Mouse (Mus musculus) stomach, embryonic 16.5 days (tissue): Measurements from ENCODE around the gene Tas2r105. TPM values are rescaled to one million over a fixed set of nuclear protein-coding genes. Genes with fewer than 3 reads are reported as not detected.

Experiments used
- ATAC-seq: fragments of 200-750 bp; cut with Nextera tagmentation; 2 replicates; pipeline ENCODE4 v1.8.0; 2017; ENCODE audit warnings: moderate number of reproducible peaks, moderate TSS enrichment; ENCODE audit not compliant: insufficient read depth, low FRiP score
- H3K27ac ChIP-seq: fragments of 300-500 bp; sonication (generic); 2 replicates; pipeline ENCODE4 v1.5.1; 2014; ENCODE audit warnings: low read length
- H3K27me3 ChIP-seq: fragments of 300-500 bp; sonication (generic); 2 replicates; pipeline ENCODE4 v1.6.1; 2014; ENCODE audit warnings: low read length, control low read depth, mixed read lengths; ENCODE audit not compliant: control insufficient read depth, insufficient read depth
- H3K36me3 ChIP-seq: fragments of 300-500 bp; sonication (generic); 2 replicates; pipeline ENCODE4 v1.6.1; 2014; ENCODE audit warnings: low read length; ENCODE audit not compliant: control insufficient read depth, insufficient read depth
- H3K4me1 ChIP-seq: fragments of 300-500 bp; sonication (generic); 2 replicates; pipeline ENCODE4 v1.6.1; 2014; ENCODE audit warnings: low read length, control low read depth, mixed read lengths; ENCODE audit not compliant: control insufficient read depth, insufficient read depth
- H3K4me2 ChIP-seq: fragments of 300-500 bp; sonication (generic); 2 replicates; pipeline ENCODE4 v1.6.1; 2014; ENCODE audit warnings: low read depth, low read length, mixed read lengths
- H3K4me3 ChIP-seq: fragments of 300-500 bp; sonication (generic); replicated peaks from 2 replicates; pipeline ENCODE4 v1.5.1; 2014; ENCODE audit warnings: mild to moderate bottlenecking, low read length
- H3K9ac ChIP-seq: fragments of 300-500 bp; sonication (generic); 2 replicates; pipeline ENCODE4 v1.6.1; 2014; ENCODE audit warnings: low read length
- H3K9me3 ChIP-seq: fragments of 300-500 bp; sonication (generic); replicated peaks from 2 replicates; pipeline ENCODE4 v1.6.1; 2016; ENCODE audit warnings: low read length, control low read depth; ENCODE audit not compliant: control insufficient read depth
- WGBS: fragments of 180-500 bp; shearing (Covaris S2); extraction: QIAGEN DNeasy Blood & Tissue Kit; methylation state at CpG from one replicate; pipeline ENCODE4 v1.1.7; 2014; 5-methylcytosine and 5-hydroxymethylcytosine counted together
- polyA plus RNA-seq: library from polyadenylated mRNA; unstranded; fragments of >200 nt; fragmentation: Nextera tagmentation; extraction: Ambion mirVana; gene quantifications from 2 replicates; pipeline ENCODE4 v1.2.1, GENCODE M21; 2015

The Tas2r105 gene
- not detected in 2 replicates for polyA plus RNA-seq

DNA sequence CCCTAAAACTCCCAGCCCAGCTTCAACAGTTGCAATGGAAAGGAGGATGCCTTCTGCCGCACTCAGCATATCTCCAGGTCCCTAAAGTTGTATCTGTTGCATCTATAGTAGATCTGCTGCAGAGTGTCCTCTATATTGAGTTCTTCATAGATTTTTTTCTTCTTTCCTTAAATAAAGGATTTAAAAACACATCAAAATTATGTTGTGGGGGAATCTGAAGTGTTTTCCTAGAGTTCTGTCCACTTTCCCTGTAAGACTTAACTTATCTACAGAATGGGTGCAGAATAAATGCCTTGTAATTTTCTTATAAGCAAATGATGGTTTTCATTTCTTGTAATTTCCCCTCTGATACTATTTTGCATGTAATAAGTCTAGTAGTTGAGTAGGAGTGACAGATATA, at the start of gene Tas2r105:
Gene Tas2r105 (minus strand): TSS at position 101 of the 400 bp plus-strand sequence.
- no peaks in the 10 kb centered on the region for H3K27me3 ChIP-seq
- WGBS = 71% methylated on average over 1 of the region's 1 CpGs
- ATAC-seq = no peak
- H3K9ac ChIP-seq = no peak within 1 kb of the TSS
- no peaks in the 10 kb centered on the region for H3K9me3 ChIP-seq
- H3K27ac ChIP-seq = no peak within 1 kb of the TSS
- H3K4me1 ChIP-seq = no peaks in the 10 kb centered on the region
- H3K36me3 ChIP-seq = no peaks in the 10 kb centered on the region
- H3K4me3 ChIP-seq = no peak within 1 kb of the TSS
- no peak within 1 kb of the TSS for H3K4me2 ChIP-seq

DNA sequence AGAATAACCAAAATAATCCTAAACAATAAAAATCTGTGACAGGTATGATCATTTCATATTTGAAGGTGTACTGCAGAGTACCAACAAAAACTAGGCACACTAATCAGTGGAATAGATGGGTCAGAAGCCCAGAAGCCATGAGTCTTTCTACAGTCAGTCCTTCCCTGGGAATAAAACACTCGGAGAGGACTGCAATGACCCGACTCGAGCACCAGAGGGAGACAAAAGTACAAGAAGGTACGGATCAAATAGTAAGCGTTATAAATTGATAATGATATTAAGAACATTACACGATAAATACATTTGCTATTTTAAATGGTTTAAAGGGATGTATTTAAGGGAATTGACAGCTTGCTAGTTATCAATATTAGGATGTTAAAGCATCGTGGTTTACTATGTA, 25.5 kb upstream of the Tas2r105 start:
- 40% methylated on average over 7 of the region's 7 CpGs for WGBS
- Histone ChIP-seq H3K27ac (no peak overlapping the region), H3K9ac (no peak overlapping the region), H3K9me3 (no peaks in the 10 kb centered on the region), H3K4me3 (no peak overlapping the region), H3K36me3 (no peaks in the 10 kb centered on the region), H3K4me2 (no peak overlapping the region), H3K27me3 (no peaks in the 10 kb centered on the region), H3K4me1 (no peaks in the 10 kb centered on the region)
- ATAC-seq = no peak

DNA sequence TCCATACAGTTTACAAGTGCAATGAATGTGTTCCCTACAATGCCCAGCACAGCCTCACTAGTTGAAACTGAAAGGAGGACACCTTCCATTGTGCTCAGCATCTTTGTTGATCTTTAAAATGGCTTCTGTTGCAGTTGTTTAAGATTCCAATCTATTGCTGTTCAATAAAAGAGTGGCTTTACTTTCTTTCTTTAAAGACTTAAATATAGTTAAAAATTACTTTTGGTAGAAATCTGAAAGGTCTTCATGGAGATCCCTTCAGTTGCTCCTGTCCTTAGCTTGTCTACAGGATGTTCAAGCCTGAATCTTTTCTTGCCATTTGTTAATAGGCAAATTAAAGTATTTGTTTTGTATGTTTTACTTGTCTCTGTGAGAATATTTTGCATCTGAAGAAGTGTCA, 2.7 kb upstream of the Tas2r105 start, which contains the start of gene Tas2r114:
Gene Tas2r114 (minus strand): TSS at position 101 of the 400 bp plus-strand sequence.
- H3K4me1 ChIP-seq = no peaks in the 10 kb centered on the region

DNA sequence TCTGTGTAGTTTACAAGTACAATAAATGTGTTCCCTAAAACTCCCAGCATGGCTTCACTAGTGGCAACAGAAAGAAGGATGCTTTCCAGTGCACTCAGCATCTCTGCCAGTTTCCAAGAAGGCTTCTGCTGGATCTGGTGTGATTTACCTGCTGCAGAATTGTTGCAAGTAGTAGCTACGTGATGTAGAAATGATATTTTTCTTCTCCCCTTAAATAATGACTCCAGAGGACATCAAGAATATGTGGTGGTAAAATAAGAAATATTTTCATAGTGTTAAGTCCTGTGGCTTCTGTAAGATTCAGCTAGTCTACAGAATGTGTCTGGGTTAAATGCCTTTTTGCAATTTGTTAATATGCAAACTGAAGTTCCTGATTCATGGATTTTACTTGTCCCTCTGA, 1.7 kb downstream of the Tas2r105 start, which contains the start of gene Tas2r104:
Gene Tas2r104 (minus strand): TSS at position 101 of the 400 bp plus-strand sequence.
- H3K27ac ChIP-seq = no peak within 1 kb of the TSS
- ATAC-seq = no peak
- WGBS = 71% methylated on average over 1 of the region's 1 CpGs

More for the DNA sequence above, 2.7 kb upstream of the Tas2r105 start, which contains the start of gene Tas2r114:
- Histone ChIP-seq H3K27ac (no peak within 1 kb of the TSS), H3K9ac (no peak within 1 kb of the TSS), H3K4me3 (no peak within 1 kb of the TSS), H3K9me3 (no peaks in the 10 kb centered on the region), H3K4me2 (no peak within 1 kb of the TSS), H3K27me3 (no peaks in the 10 kb centered on the region), H3K36me3 (no peaks in the 10 kb centered on the region)
- no peak for ATAC-seq

DNA sequence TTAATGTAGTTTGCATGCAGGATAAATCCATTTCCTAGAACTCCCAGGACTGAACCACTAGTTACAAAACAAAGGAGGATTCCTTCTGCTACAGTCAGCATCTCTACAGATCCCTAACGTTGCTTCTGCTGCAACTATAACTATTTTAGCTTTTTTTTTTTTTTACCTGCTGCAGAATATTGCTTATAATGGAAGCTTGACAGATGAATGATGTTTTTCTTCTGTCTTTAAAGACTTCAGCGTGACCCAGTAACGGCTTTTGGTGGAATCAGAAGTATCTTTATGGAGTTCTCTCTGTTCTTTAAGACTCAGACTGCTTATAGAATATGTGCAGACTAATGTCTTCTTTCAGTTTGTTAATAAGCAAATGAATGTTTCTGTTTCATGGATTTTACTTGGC, 8.5 kb downstream of the Tas2r105 start, which contains the start of gene Tas2r106:
Gene Tas2r106 (minus strand): TSS at position 101 of the 400 bp plus-strand sequence.
- Histone ChIP-seq H3K4me1 (no peaks in the 10 kb centered on the region), H3K4me2 (no peak within 1 kb of the TSS), H3K4me3 (no peak within 1 kb of the TSS), H3K36me3 (no peaks in the 10 kb centered on the region), H3K27ac (no peak within 1 kb of the TSS), H3K27me3 (no peaks in the 10 kb centered on the region), H3K9me3 (no peaks in the 10 kb centered on the region), H3K9ac (no peak within 1 kb of the TSS)
- 71% methylated on average over 3 of the region's 3 CpGs for WGBS
- ATAC-seq = no peak

More for the DNA sequence above, 1.7 kb downstream of the Tas2r105 start, which contains the start of gene Tas2r104:
- Histone ChIP-seq H3K9me3 (no peaks in the 10 kb centered on the region), H3K4me1 (no peaks in the 10 kb centered on the region), H3K4me3 (no peak within 1 kb of the TSS), H3K36me3 (no peaks in the 10 kb centered on the region), H3K4me2 (no peak within 1 kb of the TSS), H3K9ac (no peak within 1 kb of the TSS), H3K27me3 (no peaks in the 10 kb centered on the region)

DNA sequence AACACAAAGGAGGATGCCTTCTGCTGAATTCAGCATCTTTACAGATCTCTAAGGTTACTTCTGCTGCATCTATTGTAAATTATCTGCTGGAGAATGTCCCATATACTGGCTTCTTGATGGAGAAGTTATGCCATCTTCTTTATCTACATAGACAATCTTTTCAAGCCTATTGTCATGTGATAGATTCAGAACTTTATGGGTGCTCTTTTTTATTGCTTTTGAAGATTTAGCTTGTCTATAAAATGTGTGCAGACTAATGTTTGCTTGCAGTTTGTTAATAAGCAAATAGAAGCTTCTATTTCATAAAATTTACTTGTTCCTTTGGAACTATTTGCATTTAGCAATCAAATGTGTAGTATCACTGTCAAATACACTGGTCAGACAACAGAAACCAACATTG, 27.2 kb downstream of the Tas2r105 start, which contains the start of gene Tas2r107:
Gene Tas2r107 (minus strand): TSS at position 101 of the 400 bp plus-strand sequence.
- H3K9ac ChIP-seq = no peak within 1 kb of the TSS
- no peaks in the 10 kb centered on the region for H3K36me3 ChIP-seq
- ATAC-seq = no peak
- no peaks in the 10 kb centered on the region for H3K4me1 ChIP-seq
- H3K4me3 ChIP-seq = no peak within 1 kb of the TSS
- no peak within 1 kb of the TSS for H3K27ac ChIP-seq
- no peaks in the 10 kb centered on the region for H3K27me3 ChIP-seq
- no peaks in the 10 kb centered on the region for H3K9me3 ChIP-seq
- H3K4me2 ChIP-seq = no peak within 1 kb of the TSS

Other genes starting within 250 kb of the Tas2r105 start
- gene 5430401F13Rik, start 201.1 kb downstream of the Tas2r105 start, polyA plus RNA-seq = not detected in 2 replicates
- not detected in 2 replicates for gene Gm6619, start 201.1 kb downstream of the Tas2r105 start, polyA plus RNA-seq
- gene Tas2r130, start 56.6 kb downstream of the Tas2r105 start, polyA plus RNA-seq = not detected in 2 replicates
- gene Tas2r107, start 27.3 kb downstream of the Tas2r105 start, polyA plus RNA-seq = not detected in 2 replicates
- gene Tas2r106, start 8.6 kb downstream of the Tas2r105 start, polyA plus RNA-seq = not detected in 2 replicates
- gene Tas2r104, start 1.8 kb downstream of the Tas2r105 start, polyA plus RNA-seq = not detected in 2 replicates
- not detected in 2 replicates for gene Tas2r114, start 2.6 kb upstream of the Tas2r105 start, polyA plus RNA-seq